Mouse (Mus musculus): Measurements from ENCODE around the gene Ankrd22.
"Not testable (repeated sequence)": the region's sequence is repeated elsewhere in the genome, so short reads cannot be mapped to it uniquely, and the experiment has no call there.

The Ankrd22 gene

GRCm38 (mm10) chr19:34165891-34166290, at the start of gene Ankrd22:
Gene Ankrd22 (minus strand): TSS chr19:34166053.
- DNase-seq = no peak

- DNase-seq = no peak
Observed at GRCm38 (mm10) chr19:34214136-34214535, 48.3 kb upstream of the Ankrd22 start.

GRCm38 (mm10) chr19:34213251-34213645, 47.4 kb upstream of the Ankrd22 start:
- no peak for DNase-seq

- no peak for DNase-seq
Observed at GRCm38 (mm10) chr19:34212489-34213250, 46.8 kb upstream of the Ankrd22 start.

GRCm38 (mm10) chr19:34210841-34211240, 45.0 kb upstream of the Ankrd22 start:
- DNase-seq = no peak

- DNase-seq = no peak
Observed at GRCm38 (mm10) chr19:34209930-34210581, 44.2 kb upstream of the Ankrd22 start.

- no peak for DNase-seq
Observed at GRCm38 (mm10) chr19:34209031-34209430, 43.2 kb upstream of the Ankrd22 start.

GRCm38 (mm10) chr19:34206760-34207440, 41.0 kb upstream of the Ankrd22 start:
- DNase-seq = no peak

DNA sequence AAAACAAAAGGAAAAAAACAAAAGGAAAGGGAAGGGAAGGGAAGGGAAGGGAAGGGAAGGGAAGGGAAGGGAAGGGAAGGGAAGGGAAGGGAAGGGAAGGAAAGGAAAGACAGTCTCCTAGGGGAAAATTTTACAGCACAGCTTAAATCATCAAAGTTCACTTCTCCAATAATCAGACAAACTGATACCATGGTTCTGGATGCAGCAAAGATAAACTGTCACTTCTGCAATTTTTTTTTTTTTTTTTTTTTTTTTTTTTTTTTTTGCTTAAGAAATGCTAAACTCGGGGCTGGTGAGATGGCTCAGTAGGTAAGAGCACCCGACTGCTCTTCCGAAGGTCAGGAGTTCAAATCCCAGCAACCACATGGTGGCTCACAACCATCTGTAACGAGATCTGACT, 40.3 kb upstream of the Ankrd22 start:
- DNase-seq = not testable (repeated sequence)

DNA sequence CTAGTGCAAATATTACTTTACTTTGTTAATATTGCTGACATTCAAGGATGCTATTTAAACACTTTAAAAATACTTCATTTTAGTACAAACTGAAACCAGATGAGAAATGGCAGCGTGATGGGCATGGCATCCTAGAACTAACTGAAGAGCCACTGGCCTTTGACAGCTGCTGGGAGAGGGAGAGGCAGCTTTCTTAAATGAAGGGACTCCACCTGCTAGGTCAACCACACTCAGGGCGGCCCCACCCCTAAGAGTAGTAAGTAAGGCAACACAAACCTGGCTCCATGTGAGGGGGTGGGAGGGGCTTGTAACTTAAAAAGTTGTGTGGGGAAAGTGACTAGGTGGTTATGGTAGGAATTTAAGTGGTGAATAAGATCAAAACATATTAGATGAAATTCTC, 36.8 kb upstream of the Ankrd22 start:
- DNase-seq = no peak

GRCm38 (mm10) chr19:34199488-34199887, 33.6 kb upstream of the Ankrd22 start:
- no peak for DNase-seq

- DNase-seq = no peak
Observed at GRCm38 (mm10) chr19:34198901-34199300, 33.0 kb upstream of the Ankrd22 start.

- no peak for DNase-seq
Observed at GRCm38 (mm10) chr19:34198066-34198465, 32.2 kb upstream of the Ankrd22 start.

DNA sequence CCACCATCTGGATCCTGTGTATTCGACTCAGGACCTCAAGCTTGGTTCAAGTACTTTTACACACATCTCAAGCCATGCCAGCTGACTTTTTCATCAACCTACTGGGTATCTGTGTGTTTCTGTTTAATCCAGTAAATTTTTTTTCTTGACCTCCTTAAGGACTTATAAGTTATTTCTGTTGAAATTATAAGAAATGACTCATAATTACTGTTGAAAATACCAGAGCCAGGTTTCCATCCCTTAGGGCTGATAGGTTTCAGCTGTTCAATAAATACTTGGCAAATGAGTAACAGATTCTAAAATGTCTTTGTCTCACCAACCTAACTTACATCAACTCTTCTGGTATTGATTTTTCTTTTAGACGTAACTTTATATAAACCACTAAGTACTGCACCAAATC, 29.2 kb upstream of the Ankrd22 start:
- no peak for DNase-seq

GRCm38 (mm10) chr19:34194132-34194745, 28.4 kb upstream of the Ankrd22 start:
- no peak for DNase-seq

DNA sequence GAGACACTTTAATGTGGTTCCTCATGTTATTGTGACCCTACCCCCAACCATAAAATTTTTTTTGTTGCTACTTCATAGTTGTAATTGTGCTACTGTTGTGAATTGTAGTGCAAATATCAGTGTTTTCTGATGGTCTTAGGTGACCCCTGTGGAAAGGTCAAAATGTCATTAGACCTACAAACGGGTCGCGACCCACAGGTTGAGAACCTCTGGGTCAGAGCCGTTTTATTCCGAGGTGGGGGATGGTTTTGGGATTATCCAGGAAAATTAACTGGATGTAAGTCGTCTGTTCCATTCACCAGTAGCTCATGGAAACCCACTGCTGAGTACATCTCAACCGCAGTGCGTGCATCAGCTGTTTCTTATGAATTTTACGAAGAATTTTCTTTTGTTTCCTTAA, 27.8 kb upstream of the Ankrd22 start:
- DNase-seq = no peak

GRCm38 (mm10) chr19:34193149-34193548, 27.3 kb upstream of the Ankrd22 start:
- peak; percentile 54 to 59 for DNase-seq

- DNase-seq = peak; percentile 80 to 84
Observed at GRCm38 (mm10) chr19:34192008-34192963, 26.4 kb upstream of the Ankrd22 start, which contains the start of gene Stambpl1. Gene Stambpl1 (plus strand): TSS chr19:34192229.

- DNase-seq = peak in 1 of 2 experiments; percentile 6
Observed at GRCm38 (mm10) chr19:34191645-34192007, 25.8 kb upstream of the Ankrd22 start.

DNA sequence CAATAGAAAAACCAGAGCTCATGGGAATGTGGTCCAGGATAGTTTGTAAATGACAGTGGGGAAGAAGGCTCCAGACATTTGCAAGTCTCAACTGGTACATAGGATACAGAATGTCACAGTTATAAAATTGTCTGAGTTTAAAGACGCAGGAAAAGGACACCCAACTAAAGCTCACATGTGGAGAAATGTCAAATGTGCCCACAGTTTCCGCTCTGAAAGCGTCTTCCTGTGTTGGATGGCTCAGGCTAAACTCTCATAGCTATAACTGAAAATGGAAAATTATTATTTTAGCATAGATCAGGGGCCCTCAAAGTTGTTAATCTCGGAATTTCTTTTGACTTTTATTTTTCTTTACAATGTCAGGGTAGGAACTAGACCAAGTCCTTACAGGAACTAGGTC, 21.0 kb upstream of the Ankrd22 start:
- no peak for DNase-seq

GRCm38 (mm10) chr19:34182490-34182889, 16.6 kb upstream of the Ankrd22 start:
- no peak for DNase-seq

GRCm38 (mm10) chr19:34181234-34181633, 15.4 kb upstream of the Ankrd22 start:
- DNase-seq = no peak

All from cerebellum, postnatal 10 days (tissue).